Mouse (Mus musculus): Measurements from ENCODE around the gene Inha. TPM values are rescaled to one million over a fixed set of nuclear protein-coding genes. Genes with fewer than 3 reads are reported as not detected.

The Inha gene
- 7.9 and 8.0 TPM in 2 replicates for polyA plus RNA-seq (2012; rRNA removed)

DNA sequence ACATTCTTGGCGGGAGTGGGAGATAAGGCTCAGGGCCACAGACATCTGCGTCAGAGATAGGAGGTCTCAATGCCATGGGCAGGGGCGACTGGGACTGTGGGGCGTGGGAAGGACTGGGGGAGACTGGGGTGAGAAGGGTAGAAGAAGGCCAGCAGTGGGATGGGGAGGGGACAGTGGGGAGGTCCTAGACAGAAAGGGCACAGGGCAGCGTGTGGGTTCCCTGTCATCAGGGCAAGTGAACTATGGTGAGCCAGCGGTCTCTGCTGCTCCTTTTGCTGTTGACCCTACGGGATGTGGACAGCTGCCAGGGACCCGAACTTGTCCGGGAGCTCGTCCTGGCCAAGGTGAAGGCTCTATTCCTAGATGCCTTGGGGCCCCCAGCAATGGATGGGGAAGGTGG lies at the start of gene Inha:
Gene Inha (plus strand): TSS at position 72 of the 400 bp plus-strand sequence.

DNA sequence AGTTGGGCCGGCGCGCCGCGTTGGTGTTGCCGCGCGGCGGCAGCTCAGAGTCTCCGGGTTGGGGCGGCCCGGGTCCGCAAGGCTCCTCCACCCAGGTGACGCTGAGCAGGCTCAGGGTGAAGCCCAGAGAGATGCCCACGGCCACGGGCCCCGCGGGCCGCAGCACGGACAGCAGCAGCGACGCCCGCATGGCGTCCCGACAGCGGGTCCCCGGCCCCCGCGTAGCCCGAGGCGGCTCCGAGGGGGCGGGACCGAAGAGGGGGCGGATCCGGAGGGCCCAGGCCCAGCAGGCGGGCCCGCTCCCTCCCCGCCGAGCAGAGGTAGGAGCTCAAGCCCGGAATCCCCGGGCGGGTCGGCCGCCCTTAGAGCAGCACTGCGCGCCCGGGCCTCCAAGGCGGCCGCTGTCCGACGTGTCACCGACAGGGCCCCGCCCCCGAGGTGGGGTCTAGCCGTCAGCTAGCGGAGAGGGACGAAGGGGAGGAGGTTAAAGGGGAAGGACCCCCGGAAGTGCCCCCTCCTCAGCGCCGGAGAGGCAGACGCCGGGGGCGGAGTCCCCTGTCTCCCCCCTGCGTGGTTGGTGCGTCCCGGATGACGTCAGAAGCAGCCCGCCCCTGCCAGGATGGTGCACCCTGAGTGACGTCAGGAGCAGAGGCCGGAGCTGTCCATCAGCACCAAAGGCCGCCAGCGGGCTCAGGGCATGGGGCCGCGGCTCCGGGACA lies 27.8 kb upstream of the Inha start, which contains the start of the genes Chpf and Tmem198:
Gene Chpf (minus strand): TSS at position 392 of the 719 bp plus-strand sequence.
Gene Tmem198 (plus strand): TSS at position 617 of the 719 bp plus-strand sequence.

DNA sequence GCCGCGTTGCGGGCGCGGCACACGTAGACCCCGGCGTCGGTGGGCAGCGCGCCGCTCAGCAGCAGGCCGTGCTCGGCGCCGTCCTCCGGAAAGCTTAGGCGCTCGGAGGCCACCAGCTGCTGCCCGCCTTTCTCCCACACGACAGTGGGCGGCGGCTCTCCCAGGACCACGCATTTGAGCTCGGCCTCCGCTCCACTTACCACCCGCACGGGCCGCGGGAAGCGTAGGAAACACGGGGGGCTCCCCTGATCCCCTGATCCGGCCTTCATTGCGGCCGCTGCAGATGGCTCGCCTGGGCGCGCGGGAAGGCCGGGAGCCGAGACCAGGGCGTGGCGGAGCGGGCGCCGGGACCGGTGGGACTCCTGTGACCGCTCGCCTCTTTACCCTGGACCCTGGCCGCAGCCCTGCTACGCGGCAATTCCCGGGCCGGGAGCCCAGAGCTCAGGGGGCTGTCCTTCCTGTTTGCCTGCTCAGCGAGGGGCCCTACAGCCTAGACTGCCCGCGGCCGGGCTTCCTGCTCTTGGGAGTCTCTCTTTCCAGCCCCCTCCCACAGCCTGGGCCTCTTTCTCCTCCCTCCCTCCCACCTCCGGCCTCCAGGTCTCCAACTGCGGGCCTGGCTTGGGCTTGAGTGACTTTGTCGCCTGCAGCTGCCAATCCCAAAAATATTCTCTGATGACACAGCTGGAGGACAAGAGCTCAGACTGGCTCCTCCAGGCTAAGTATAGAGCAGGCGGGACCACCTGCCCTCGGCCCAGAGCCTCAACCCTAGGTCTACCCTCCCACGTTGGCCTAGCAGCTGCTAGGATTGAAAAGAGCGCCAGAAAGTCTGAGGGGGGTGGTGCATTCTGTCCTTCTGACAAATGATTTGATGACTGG lies 683 bp upstream of the Inha start, which contains the start of gene Obsl1:
Gene Obsl1 (minus strand): TSS at position 497 of the 876 bp plus-strand sequence.

DNA sequence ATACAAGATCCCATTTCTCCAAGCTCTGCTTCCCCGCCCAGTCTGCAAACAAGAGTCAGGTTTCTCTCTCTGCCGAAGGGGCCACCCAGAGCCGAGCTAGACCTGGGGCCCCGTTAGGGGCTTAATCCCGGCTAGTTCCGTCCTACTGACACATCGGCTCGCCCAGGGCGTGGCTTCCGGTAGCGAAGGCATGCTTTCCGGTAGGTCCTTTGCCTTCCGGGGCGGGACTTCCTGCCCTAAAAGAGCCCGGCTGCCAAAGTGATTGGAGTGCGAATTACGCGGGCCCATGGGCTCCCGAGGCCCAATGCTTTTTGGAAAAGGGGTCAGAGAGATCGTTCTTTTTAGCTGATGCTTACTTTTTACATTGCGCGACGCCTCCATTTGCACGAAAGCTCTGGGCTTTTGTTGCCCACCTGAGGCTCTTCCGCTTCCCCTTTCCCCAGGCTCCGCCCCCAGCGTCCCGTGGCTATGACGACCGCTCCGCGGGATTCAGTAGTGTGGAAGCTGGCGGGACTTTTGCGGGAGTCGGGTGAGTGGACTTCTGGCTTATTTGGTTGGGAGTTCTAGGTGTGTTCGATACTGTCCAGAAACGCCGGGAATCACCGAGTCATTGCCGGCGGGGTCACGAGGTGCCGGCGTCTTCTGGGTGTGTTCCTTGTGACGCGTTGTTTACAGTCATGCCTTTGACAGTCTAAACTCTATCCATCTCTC lies 14.6 kb downstream of the Inha start, which contains the start of gene Stk11ip:
Gene Stk11ip (plus strand): TSS at position 209 of the 711 bp plus-strand sequence.

DNA sequence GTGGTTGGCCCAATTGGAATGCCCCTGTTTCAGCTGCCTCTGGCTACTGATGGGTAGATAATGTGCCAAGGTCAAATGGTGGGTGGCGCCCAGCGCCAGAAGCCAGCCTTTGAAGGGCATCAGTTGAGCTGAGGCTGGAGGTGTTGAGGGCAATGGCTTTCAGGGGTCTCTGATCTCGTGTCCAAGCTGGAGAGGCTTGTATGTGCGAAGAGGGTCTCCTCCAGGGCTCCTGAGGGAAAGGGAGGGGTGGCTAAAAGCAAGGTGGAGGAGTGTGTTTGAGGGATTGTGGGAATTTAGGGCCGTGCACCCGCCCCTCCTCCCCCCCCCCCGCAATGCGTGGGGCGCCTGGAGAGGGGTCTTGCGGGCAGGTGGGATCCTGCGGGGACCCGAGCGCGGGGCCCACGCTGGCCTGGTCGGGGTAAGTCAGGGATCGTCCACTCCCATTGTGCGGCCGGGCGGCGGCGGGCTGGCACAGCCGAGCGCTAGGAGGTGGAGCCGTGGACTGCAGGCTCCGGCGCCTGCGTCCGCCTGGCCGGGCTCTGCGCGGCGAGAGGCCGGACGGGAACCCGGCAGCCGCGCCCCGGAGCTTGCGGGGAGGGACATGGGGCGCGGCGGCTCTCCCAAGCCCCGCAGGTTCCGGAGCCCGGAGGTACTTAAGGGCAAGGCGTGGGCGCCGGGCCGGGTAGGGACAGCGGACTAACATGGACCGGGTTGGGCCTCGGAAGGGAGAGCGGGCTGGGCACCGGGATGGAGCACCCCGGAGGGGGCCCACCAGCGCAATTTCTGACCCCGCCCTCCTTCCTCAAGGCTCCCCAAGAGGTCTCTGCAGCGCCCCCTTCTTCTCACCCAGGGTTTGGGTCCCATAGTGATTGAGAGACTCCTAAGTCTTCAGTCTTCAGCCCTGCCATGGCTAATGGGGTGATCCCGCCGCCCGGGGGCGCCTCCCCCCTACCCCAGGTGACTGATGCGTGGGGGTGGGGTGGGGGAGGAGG lies 39.4 kb downstream of the Inha start, which contains the start of gene Slc4a3:
Gene Slc4a3 (plus strand): TSS at position 302 of the 992 bp plus-strand sequence.

Other genes with a start within 250 kb of the Inha start
- 12.7 and 13.4 TPM in 2 replicates for gene Ptprn, start 242.6 kb upstream of the Inha start, polyA plus RNA-seq (2012; rRNA removed)
- 12.2 and 18.9 TPM in 2 replicates for gene Resp18, start 228.7 kb upstream of the Inha start, polyA plus RNA-seq (2012; rRNA removed)
- 187 and 208 TPM in 2 replicates for gene Dnpep, start 189.1 kb upstream of the Inha start, polyA plus RNA-seq (2012; rRNA removed)
- gene Des, start 146.7 kb upstream of the Inha start, polyA plus RNA-seq (2012; rRNA removed) = 766 and 827 TPM in 2 replicates
- 67.2 and 72.8 TPM in 2 replicates for gene Speg, start 131.8 kb upstream of the Inha start, polyA plus RNA-seq (2012; rRNA removed)
- gene Gmppa, start 71.1 kb upstream of the Inha start, polyA plus RNA-seq (2012; rRNA removed) = 167 and 216 TPM in 2 replicates
- gene Asic4, start 56.6 kb upstream of the Inha start, polyA plus RNA-seq (2012; rRNA removed) = 0.26 and 0.29 TPM in 2 replicates
- gene Chpf, start 27.8 kb upstream of the Inha start, polyA plus RNA-seq (2012; rRNA removed) = 101 and 104 TPM in 2 replicates
- 4.9 and 6.0 TPM in 2 replicates for gene Tmem198, start 27.5 kb upstream of the Inha start, polyA plus RNA-seq (2012; rRNA removed)
- gene Obsl1, start 625 bp upstream of the Inha start, polyA plus RNA-seq (2012; rRNA removed) = 13.4 and 13.8 TPM in 2 replicates
- gene Stk11ip, start 14.5 kb downstream of the Inha start, polyA plus RNA-seq (2012; rRNA removed) = 36.4 and 44.6 TPM in 2 replicates
- 11.4 and 11.6 TPM in 2 replicates for gene Slc4a3, start 39.2 kb downstream of the Inha start, polyA plus RNA-seq (2012; rRNA removed)

All from colon, adult 2 months (tissue).